Mouse (Mus musculus): ENCODE data around the gene Dtd1. TPM values are rescaled to one million over a fixed set of nuclear protein-coding genes. Genes with fewer than 3 reads are reported as not detected.
A peak's percentile ranks its signal among the peaks of the same experiment; 100 is the strongest.

Gene Dtd1
- total RNA-seq, 2 experiments from 2014 or later, result 74.4 to 76.2 TPM

DNA sequence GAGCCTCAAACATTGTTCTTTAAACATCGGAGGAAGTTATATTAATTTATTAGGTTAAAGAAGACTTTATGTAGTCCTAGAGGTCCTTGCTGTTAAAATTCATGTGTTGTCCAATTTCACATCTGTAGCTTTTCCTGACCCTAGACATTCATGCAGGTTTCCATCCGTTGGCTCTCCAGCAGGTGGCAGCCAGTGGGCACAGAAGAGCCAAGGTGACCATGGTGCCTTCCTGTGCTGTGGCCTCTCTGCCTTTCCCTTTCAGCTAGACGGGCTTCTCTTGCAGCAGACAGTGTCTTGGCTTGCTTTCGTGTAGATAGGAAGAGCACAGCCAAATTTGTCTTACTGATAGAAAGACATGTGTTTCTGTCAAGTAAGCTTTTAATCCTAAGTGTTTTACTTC is 39.0 kb downstream of the Dtd1 start:
- DNase-seq (ENCODE audit: low spot score in 2 of 2), result no peak

DNA sequence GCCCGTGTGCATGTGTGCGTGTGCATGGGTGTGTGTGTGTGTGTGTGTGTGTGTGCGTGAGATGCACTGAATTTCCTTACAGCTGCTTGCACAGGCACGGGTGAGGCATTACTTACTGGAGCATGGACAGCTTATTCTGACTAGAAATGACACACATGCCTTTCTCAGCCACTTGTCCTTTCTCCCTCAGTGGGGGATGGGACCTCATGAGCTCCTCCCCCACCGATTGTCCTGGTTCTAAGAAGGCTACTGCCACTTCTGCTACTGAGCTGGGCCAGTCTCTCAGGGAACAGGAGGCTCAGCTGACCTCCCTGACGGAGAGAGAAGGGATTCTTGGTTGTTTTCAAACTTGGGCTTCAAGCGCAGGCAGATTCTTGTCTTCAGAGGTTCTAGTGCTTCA is 40.4 kb downstream of the Dtd1 start:
- no peak for DNase-seq (ENCODE audit: low spot score in 2 of 2)

DNA sequence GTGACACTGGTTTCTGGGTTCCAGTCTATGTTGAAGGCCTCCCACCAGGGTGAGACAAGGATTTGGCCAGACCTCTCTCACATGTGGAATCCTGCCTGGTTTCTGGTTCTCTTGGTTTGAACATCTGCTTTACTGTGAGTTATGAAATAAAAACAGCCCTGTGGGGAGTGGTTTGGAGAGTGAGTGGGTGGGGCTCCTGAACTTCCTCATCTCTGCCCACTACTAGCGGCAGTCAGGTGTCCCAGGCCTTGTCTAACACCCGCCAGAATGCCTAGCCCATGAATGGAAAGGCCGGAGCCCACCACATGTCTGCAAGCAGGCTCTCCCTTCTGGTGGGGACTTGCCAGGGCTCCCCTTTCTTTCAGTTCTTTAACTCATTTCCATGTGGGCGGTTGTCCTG is 42.3 kb downstream of the Dtd1 start:
- DNase-seq (ENCODE audit: low spot score in 2 of 2), result no peak

DNA sequence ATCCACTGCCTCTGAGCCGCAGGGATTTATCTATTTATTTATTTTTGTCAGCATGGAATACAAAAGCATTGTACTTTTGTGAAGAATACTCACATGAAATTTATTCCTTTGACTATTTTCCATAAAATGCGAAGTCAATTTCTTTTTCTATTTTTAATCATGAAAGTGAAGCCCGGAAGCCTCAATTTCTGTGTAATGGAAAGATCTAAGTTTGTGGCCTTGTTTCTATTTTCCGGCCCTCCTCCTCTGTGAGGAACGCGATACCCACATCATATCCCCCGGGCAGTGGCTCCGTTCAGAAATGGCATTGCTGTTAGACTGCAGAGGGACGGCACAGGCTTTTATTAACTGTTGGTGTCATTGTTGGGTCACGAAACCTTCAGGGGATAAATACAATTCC is 46.7 kb downstream of the Dtd1 start:
- DNase-seq (ENCODE audit: low spot score in 2 of 2), result no peak

DNA sequence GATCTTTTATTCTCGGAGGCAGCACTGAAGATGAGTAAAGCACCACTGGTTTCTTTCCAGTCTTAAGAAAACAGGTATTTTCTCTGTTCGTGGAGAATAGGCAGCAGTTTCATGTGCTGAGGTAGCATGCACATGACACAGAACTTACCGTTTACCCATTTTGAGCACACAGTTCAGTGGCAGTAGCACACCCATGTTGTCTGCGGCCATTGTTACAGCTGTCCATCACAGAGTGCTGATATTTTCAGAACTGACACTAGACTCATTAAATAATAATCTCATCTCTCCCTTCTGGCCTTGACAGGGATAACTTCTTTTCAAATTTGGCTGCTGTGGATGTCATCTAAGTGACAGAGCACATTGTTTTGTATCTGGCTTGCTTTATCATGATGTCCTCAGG is 47.5 kb downstream of the Dtd1 start:
- no peak for DNase-seq (ENCODE audit: low spot score in 2 of 2)

DNA sequence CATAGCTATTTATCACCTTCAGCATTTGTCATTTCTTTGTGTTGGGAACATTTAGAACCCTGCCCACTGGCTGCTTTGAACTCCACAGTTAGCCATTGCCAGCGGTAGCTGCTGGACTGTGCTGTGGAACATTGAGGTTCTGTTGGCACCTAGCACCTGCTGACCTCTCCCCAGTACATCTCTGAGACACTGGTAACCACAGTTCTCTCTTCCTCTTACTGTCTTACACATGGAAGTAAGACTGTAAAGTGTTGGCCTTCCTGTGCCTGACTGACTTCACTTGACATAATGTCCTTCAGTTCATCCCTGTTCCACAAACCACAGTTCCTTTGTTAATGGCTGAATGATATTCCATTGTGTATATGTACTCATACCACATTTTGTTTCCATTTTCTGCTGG is 50.3 kb downstream of the Dtd1 start:
- no peak for DNase-seq (ENCODE audit: low spot score in 2 of 2)

DNA sequence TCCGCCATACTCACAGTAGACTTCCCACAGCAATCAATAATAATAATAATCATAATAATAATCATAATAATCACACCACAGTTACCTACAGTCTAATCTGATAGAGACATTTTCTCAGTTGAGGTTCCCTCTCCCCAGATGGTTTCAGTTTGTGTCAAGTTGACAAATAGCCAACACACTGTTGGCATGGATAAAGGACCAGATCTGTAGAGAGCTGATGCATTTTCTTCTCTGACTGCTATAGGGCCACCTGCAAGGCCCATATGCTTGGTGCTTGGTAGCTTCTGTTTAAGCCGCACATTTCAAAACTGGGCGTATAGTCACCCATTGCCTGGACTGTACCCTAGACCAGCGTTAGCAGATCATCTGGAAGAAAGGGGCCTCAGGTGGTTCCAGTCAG is 53.1 kb downstream of the Dtd1 start:
- DNase-seq (ENCODE audit: low spot score in 2 of 2), result no peak

DNA sequence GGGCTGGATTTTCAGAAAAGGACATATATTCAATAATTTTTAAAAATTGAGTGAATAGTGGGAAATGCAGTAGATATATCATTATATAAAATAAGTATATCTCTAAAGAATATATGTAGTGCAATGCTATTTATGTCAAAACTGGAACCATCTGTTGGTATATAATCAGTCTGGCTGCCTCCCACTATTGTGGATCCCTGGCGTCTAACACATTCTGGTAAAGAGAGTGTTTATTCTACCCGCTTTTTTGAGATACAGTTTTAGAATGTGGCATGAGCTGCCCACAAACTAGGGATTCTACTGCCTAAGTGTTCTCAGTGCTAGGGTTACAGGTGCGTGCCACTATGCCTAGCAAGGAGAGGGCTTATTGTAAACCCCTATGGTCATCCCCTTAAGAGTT is 55.6 kb downstream of the Dtd1 start:
- DNase-seq (ENCODE audit: low spot score in 2 of 2), result peak in 1 of 2 experiments; percentile 32

DNA sequence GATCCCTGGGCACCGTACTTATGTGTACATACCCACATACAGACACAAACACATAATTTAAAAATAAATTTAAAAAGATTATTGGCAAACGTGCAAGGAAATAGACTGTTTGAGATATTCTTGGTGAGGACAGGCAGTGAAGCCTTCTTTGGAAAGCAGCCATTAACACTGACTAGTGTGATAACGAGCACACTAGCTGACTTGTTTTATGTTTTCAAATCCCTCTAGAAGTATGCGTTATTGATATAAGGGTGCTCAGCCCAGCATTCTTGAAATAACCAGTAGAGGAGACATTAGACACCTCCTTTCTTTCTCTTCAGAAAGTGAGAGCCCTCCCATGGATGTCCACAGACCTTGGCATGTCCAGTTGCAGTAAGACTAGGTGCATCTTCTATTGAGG is 68.8 kb downstream of the Dtd1 start:
- no peak for DNase-seq (ENCODE audit: low spot score in 2 of 2)

DNA sequence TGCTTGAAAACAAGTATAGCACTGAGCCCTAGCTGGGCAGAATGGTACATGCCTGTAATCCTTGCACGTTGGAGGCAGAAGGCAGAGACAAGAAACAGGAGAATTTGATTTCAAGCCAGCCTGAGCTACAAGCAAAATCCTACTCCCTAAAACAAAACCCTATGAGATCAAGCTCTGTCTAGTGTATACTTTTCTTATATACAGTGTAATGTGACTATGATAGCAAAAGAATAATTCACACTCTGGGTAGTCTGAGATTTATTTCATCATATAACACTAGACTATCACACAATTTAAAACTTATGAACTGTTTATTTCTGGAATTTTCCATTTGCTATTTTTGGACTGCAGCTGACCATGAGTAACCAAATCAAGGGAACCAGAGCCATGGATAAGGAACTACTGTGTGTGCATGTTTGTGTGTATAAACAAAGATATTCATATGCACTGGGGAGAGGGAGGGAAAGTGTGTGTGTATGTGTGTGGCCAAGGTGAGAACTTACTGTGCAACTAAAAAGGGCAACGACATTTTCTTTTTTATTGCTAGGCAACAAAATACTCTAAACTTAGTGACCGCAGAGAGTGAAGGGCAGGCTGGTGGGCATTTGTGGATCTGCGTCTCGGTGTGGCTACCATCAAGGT is 70.7 kb downstream of the Dtd1 start:
- no peak for DNase-seq (ENCODE audit: low spot score in 2 of 2)

DNA sequence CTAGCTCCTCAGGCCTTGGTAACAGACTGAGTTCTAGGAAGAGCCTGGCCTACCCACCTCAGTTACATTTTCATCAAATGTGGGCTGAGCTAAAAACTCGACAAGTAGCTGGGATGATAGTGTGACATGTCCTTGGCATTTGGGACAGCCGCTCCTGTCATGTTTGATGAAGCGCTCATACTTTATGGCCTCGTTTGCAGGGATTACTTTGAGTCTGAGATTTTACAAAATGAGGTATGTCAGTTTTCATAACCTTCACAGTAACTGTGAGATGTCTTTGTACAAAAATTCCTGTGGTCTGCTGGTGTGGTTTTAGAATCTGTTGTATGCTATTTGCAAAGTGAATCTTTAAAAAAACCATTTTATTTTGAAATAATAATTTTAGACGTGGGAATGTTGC is 72.7 kb downstream of the Dtd1 start:
- no peak for DNase-seq (ENCODE audit: low spot score in 2 of 2)

DNA sequence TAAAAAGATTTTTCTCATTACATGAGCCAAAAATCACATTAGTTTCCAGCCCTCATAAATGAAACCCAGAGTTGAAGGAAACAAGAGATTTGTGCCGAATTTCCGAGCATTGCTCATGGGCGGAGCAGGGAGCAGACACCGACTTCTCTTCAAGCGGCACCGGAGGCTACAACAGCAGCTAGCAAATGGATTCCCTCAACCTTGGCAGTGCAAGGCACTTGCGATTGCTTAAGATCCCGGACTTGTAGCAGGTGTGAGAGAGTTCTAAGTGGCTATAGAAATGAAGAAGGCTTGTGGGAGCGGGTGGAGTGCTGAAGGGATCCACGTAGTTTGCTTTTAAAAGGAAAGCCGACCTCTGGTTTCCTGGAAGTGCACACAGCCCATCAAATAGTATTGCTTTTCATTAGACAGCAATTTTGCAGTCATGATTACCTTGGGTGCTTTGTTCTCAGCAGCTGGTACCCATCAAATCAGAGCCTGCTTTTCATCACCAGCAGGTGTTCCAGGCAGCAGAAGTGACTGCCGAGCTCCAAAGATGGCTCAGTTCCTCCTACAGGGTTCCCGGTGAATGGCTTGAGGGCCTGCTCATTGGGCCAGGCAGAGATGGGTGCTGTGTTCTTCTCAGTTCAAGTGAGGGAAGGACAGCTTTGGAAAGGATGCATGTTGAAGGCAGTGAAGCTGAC is 77.0 kb downstream of the Dtd1 start:
- DNase-seq (ENCODE audit: low spot score in 2 of 2), result no peak

DNA sequence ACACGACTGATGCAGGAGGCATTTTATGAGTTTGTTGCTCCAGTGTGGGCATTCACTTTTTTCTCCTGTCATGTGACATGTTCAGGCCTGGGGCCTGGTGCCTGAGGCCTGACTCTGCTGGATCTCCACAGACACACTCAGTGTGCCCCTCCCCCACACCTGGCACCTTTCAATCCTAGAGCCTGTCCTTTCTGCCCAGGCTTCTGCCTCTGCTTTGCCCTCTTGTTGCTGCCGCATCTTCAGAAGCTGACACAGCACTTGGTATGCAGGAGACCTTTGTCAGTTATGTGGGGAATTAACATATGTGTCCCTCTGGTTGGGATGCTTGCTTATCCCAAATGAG is 77.5 kb downstream of the Dtd1 start:
- DNase-seq (ENCODE audit: low spot score in 2 of 2), result no peak

DNA sequence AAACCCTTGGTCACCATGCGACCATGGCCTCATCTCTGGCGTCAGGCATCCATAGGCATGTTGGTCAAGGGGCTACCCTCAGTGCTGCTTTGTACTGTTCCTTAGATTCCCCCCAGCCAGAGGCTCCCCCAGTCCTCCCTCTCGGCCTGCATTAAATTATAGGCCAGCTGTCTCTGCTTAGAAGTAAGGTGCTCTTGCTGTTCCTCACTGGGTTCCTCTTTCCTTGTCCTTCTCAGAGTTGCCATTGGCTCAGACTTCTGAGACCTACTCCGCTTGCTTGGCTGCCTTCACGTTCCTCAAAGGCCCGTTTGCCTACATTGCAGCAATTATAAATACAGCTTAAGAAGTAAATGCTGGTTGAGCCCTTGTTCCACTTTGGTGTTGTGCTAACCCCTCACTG is 79.1 kb downstream of the Dtd1 start:
- DNase-seq (ENCODE audit: low spot score in 2 of 2), result no peak

DNA sequence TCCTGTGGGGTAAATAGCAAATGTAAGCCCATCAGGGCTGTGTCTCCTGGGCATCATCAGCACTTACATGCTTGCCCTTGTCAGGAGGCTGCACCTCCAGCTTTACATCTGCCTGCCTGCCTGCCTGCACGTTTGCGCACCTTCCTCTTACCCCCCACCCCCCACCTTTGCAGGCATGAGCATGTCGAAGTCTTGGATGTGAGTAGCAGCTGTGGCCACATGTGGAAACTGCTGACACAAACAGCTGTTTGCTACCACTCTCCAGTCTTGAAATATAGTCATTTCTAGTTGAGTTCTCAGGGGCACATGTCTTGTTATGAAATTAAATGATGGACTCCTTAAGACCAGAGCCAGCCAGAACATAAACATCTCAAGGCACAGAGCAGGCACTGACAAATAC is 79.7 kb downstream of the Dtd1 start:
- no peak for DNase-seq (ENCODE audit: low spot score in 2 of 2)

DNA sequence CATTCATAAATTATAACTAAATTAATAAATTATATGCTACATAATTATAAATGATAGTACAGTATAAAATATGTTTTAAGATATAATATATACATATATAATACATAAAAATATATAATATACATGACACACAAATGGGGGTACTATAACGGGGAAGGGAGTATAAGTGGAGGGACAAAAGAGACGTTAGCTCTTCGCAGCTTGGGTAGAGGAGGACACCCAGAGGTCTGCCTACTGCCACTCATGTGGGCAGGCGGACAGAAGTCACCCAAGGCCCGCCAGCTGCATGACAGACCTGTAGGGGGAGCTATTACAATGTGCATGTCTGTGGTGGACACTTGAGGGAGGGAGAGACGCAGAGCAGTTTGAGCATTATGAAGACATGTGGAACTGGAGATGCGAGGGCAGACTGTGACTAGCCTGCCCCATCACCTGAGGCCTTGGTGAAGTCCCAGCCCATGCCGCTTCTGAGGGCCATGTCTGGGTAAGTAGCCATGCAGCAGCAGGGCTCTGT is 92.6 kb downstream of the Dtd1 start:
- no peak for DNase-seq (ENCODE audit: low spot score in 2 of 2)

DNA sequence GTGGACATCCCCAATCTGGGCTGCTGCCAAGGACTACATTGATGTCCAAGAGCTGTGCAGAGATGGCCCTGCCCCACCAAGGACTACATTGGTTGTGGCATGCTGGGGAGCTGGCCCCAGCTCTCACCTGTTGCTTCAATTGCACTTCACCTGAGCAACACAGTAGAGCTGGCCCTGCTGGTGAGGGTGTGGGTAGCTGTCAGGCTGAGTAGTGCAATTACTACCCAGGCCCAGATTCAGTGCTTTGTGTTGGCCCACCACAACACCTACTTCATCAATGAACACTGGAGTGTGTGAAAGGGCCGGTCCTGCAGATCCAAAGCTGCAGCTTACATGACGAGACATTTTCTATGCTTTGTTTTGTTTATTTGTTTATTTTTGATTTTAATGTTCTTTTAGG is 93.1 kb downstream of the Dtd1 start:
- DNase-seq (ENCODE audit: low spot score in 2 of 2), result no peak

DNA sequence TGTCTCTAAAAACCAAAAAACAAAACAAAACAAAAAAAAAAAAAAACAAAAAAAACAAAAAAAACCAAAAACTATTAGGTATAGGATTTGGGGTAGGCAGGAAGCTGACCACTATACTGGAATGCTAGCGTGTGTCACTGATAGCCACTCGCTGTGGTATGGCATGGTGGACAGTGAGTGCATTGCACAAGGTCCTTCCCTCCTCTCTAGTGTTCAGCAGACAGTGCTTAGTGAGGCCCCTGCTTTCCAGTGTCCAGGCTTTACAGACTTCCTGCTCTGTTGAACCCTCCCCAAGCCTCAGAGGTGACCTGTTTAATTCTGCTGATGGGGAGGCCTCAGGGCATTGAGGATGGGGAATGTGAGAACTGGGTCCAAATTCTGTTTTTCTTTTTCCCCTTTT is 95.2 kb downstream of the Dtd1 start:
- no peak for DNase-seq (ENCODE audit: low spot score in 2 of 2)

DNA sequence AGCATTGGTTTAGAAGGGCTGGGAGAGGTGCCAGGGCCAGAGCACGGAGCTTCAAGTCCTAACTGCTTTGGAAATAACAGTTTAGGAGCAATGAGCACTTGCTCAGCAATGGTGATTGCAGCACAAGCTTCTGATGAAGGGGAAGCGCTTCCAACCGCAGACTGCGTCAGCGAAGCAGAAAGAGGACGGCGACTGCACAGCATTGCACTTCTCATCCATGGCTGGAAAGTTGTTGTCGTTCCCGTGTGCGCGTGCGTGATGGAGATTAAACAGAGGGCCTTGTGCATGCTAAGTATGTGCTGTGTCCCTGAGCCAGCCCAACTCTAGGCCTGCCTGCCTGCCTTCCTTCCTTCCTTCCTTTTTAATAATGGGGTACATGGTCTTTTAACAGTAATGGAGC is 98.3 kb downstream of the Dtd1 start:
- no peak for DNase-seq (ENCODE audit: low spot score in 2 of 2)

DNA sequence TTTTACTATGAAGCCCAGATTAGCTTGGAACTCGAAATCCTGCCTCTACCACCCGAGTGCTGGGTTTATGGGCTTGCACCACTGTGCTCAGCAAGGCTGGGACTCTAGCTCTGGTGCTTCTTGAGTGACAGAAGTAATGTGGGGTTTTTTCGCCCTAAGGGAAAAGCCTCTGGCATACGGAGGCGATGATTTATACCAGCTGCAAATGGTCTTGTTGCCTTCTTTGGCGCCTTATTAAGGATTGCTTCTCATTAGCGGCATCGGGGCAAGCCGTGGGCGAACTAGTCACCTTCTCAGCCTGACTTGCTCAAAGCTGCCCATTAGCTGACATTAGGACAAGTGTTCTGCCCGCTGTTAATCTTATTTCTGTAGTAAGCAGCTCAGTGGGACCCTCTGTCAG is 100.9 kb downstream of the Dtd1 start:
- DNase-seq (ENCODE audit: low spot score in 2 of 2), result no peak

DNA sequence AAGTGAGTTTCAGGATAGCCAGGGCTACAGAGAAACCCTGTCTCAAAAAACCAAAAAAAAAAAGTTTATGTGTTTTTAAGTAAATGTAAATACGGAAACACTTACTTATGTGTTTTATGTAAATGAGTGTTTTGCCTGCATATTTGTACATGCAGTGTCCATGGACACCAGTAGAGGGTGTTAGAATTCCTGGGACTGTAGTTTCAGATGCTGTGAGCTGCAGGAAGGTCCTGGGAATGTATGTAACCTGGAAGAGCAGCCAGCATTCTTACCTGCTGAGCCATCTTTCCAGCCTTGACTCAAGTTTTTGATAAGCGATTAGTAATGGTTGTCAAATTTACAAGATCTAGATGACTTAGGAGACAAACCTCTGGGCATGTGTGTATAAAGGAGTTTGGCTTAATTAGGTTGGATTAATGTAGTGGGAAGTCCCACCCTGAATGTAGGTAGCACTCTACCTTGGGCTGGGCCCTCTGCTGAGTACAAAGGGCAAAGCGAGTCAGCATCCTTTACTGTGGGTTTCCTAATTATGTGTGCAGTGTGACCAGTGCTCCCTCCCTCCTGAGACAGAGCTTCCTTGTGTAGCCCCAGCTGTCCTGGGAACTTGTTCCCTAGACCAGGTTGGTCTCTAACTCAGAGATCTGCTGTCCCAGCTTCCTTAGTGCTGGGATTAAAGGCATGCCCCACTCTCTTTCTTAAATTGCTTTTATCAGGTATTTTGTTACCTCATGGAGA is 101.9 kb downstream of the Dtd1 start:
- DNase-seq (ENCODE audit: low spot score in 2 of 2), result no peak

DNA sequence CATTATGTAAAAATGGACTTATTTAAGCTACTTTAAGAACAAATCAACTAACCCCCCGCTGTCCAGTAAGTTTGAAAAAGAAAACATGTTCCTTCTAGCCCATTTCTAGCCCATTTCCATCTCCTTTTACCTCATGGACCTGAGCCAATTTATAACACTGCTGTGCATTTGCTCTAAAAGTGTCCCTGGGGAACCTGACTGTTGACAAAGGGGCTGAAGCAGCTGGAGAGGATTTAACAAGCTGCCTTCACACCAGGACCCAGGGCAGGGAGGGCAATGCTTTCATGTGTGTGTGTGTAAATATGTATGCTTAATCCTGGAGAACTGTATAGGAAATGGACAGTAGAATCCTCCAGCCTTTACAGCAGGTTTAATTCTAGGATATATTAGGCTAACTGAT is 109.6 kb downstream of the Dtd1 start:
- no peak for DNase-seq (ENCODE audit: low spot score in 2 of 2)

DNA sequence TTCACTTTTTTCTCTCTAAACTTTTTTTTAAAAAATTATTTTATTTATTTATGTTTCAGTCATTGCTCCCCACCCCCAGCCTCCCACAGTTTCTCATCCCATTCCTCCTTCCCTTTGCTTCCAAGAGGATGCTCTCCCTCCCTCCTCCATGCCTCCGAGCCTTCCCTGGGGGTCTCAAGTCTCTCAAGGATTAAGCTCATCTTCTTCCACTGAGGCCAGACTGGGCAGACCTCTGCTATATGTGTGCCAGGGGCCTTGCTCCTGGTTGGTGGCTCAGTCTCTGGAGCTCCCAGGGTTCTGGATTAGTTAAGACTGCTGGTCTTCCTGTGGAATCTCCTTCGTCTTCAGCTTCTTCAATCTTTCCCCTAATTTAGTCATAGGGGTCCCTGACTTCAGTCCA is 110.0 kb downstream of the Dtd1 start:
- DNase-seq (ENCODE audit: low spot score in 2 of 2), result no peak
